Mouse (Mus musculus) intestine, embryonic 14.5 days (tissue): Measurements from ENCODE around the gene Olfr1136. TPM values are rescaled to one million over a fixed set of nuclear protein-coding genes. Genes with fewer than 3 reads are reported as not detected.

ENCODE experiments used
- ATAC-seq: fragments of 200-750 bp; cut with Nextera tagmentation; replicated peaks from 2 replicates; pipeline ENCODE4 v1.8.0; 2017; ENCODE audit warnings: low read depth, moderate number of reproducible peaks, moderate TSS enrichment, moderate library complexity; ENCODE audit not compliant: low FRiP score, low TSS enrichment
- DNase-seq: peaks from one replicate; pipeline ENCODE4 v3.0.0-alpha.2; 2018; ENCODE audit warnings: low spot score
- H3K27ac ChIP-seq: fragments of 300-500 bp; sonication (generic); 2 replicates; pipeline ENCODE4 v1.5.1; 2014; ENCODE audit warnings: low read depth, mild to moderate bottlenecking, control low read depth
- H3K27me3 ChIP-seq: fragments of 300-500 bp; sonication (generic); replicated peaks from 2 replicates; pipeline ENCODE4 v1.6.1; 2014; ENCODE audit warnings: low read length, control low read depth; ENCODE audit not compliant: control insufficient read depth, insufficient read depth
- H3K36me3 ChIP-seq: fragments of 300-500 bp; sonication (generic); 2 replicates; pipeline ENCODE4 v1.6.1; 2014; ENCODE audit warnings: low read length, control low read depth; ENCODE audit not compliant: control insufficient read depth, insufficient read depth
- H3K4me1 ChIP-seq: fragments of 300-500 bp; sonication (generic); replicated peaks from 2 replicates; pipeline ENCODE4 v1.6.1; 2014; ENCODE audit warnings: low read length, control low read depth, mixed read lengths; ENCODE audit not compliant: control insufficient read depth, insufficient read depth
- H3K4me2 ChIP-seq: fragments of 300-500 bp; sonication (generic); 2 replicates; pipeline ENCODE4 v1.6.1; 2014; ENCODE audit warnings: low read length
- H3K4me3 ChIP-seq: fragments of 300-500 bp; sonication (generic); 2 replicates; pipeline ENCODE4 v1.5.1; 2014; ENCODE audit warnings: low read depth, low read length, control low read depth, mixed read lengths
- H3K9ac ChIP-seq: fragments of 300-500 bp; sonication (generic); 2 replicates; pipeline ENCODE4 v1.6.1; 2014; ENCODE audit warnings: mild to moderate bottlenecking, low read length
- H3K9me3 ChIP-seq: fragments of 300-500 bp; sonication (generic); 2 replicates; pipeline ENCODE4 v1.6.1; 2016; ENCODE audit warnings: low read length, control low read depth; ENCODE audit not compliant: control insufficient read depth
- WGBS: fragments of 180-500 bp; shearing (Covaris S2); extraction: QIAGEN DNeasy Blood & Tissue Kit; methylation state at CpG from one replicate; pipeline ENCODE4 v1.1.7; 2014; 5-methylcytosine and 5-hydroxymethylcytosine counted together
- polyA plus RNA-seq: library from polyadenylated mRNA; unstranded; fragments of >200 nt; fragmentation: Nextera tagmentation; extraction: Ambion mirVana; gene quantifications from 2 replicates; pipeline ENCODE4 v1.2.1, GENCODE M21; 2014

Gene Olfr1136
- polyA plus RNA-seq: not detected in 2 replicates

GRCm38 (mm10) chr2:87693847-87694246, at the start of gene Olfr1136:
TSS of gene Olfr1136 (minus strand) at chr2:87693947.
- no peaks in the 10 kb centered on the region for H3K4me1 ChIP-seq
- no peaks in the 10 kb centered on the region for H3K27me3 ChIP-seq
- H3K4me2 ChIP-seq: no peak within 1 kb of the TSS
- no peak for DNase-seq
- ATAC-seq: no peak
- H3K9ac ChIP-seq: no peak within 1 kb of the TSS
- H3K36me3 ChIP-seq: no peaks in the 10 kb centered on the region
- no peak within 1 kb of the TSS for H3K27ac ChIP-seq
- no peak within 1 kb of the TSS for H3K4me3 ChIP-seq
- H3K9me3 ChIP-seq: no peaks in the 10 kb centered on the region

DNA sequence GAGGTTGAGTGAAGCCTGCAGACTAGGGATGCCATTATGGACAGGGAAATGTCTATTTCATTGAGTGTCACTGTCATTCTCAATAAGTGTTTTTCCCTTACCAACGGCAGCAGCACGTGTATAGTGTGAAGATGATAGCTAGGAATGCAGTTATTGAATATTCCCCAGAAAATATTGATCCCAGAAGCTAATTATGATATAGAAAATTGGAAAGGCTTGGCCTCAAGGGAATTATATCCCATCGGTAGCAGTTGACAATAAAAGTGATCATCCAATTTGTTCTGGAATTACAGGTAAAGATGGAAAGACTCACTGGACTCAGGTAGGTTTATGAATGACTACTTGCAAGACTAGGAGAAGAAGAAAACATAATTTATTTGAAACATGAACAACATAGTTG, 49.7 kb upstream of the Olfr1136 start, which contains the start of gene Olfr1140:
Gene Olfr1140 (plus strand): TSS at position 301 of the 400 bp plus-strand sequence.
- 77% methylated on average over 3 of the region's 3 CpGs for WGBS
- no peak within 1 kb of the TSS for H3K27ac ChIP-seq
- no peak within 1 kb of the TSS for H3K9ac ChIP-seq
- DNase-seq (no peak), ATAC-seq (no peak)
- no peaks in the 10 kb centered on the region for H3K36me3 ChIP-seq
- no peaks in the 10 kb centered on the region for H3K4me1 ChIP-seq
- no peak within 1 kb of the TSS for H3K4me2 ChIP-seq
- no peaks in the 10 kb centered on the region for H3K27me3 ChIP-seq
- no peak within 1 kb of the TSS for H3K4me3 ChIP-seq
- no peaks in the 10 kb centered on the region for H3K9me3 ChIP-seq

- H3K4me3 ChIP-seq: no peak within 1 kb of the TSS
- H3K4me2 ChIP-seq: no peak within 1 kb of the TSS
- H3K27me3 ChIP-seq: no peaks in the 10 kb centered on the region
- H3K4me1 ChIP-seq: no peaks in the 10 kb centered on the region
- WGBS: 87% methylated on average over 1 of the region's 1 CpGs
- H3K9ac ChIP-seq: no peak within 1 kb of the TSS
- no peak within 1 kb of the TSS for H3K27ac ChIP-seq
- DNase-seq: no peak
- H3K36me3 ChIP-seq: no peaks in the 10 kb centered on the region
- ATAC-seq: no peak
- H3K9me3 ChIP-seq: no peaks in the 10 kb centered on the region
Measured at GRCm38 (mm10) chr2:87739878-87740277, 46.1 kb upstream of the Olfr1136 start, which contains the start of gene Olfr1138. TSS of gene Olfr1138 (minus strand) at chr2:87739978.

DNA sequence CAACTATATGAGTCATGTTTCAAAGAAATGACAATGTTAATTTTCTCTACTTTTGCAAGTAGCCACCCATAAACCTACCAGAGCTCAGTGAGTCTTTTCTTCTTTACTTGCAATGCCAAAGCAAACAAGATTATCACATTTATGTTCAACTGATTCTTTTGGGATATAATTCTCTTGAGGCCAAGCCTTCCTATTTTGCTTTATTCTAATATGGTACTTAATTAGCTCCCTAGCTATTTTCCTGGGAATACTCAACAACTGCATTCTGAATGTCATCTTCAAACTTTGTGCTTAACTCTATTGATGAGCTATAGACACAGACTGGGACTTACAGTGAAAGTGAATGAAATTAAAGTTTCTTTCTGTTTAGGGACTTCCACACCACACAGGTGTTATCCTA, 19.3 kb upstream of the Olfr1136 start, which contains the start of gene Olfr1137:
Gene Olfr1137 (minus strand): TSS at position 101 of the 400 bp plus-strand sequence.
- Histone ChIP-seq H3K4me2 (no peak within 1 kb of the TSS), H3K27me3 (no peaks in the 10 kb centered on the region), H3K27ac (no peak within 1 kb of the TSS), H3K4me1 (no peaks in the 10 kb centered on the region), H3K9me3 (no peaks in the 10 kb centered on the region), H3K4me3 (no peak within 1 kb of the TSS), H3K36me3 (no peaks in the 10 kb centered on the region), H3K9ac (no peak within 1 kb of the TSS)
- ATAC-seq (no peak), DNase-seq (no peak)

DNA sequence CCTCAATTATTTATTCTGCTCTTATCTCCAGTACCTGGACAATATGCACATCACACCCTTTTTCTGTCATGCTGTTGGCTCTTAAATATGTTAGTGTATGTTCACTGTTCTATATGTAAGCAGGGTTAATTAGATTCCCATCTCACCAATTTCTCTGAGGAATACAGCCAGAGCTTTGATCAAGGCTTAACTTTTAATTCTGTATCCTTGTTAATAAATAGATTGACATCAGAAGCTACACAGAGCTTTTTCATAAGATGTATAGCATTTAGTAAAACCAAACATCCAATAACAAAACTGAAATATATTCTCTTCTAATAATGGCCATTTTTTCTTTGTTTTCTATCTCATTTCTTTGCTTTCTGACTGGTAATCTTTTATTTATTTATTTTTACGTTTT, 20.2 kb downstream of the Olfr1136 start, which contains the start of gene Olfr1135:
Gene Olfr1135 (minus strand): TSS at position 101 of the 400 bp plus-strand sequence.
- Histone ChIP-seq H3K4me1 (no peaks in the 10 kb centered on the region), H3K4me2 (no peak within 1 kb of the TSS), H3K27ac (no peak within 1 kb of the TSS), H3K36me3 (no peaks in the 10 kb centered on the region), H3K27me3 (no peaks in the 10 kb centered on the region), H3K4me3 (no peak within 1 kb of the TSS), H3K9me3 (no peaks in the 10 kb centered on the region), H3K9ac (no peak within 1 kb of the TSS)
- 16% methylated on average over 1 of the region's 1 CpGs for WGBS
- ATAC-seq: no peak
- DNase-seq: no peak

DNA sequence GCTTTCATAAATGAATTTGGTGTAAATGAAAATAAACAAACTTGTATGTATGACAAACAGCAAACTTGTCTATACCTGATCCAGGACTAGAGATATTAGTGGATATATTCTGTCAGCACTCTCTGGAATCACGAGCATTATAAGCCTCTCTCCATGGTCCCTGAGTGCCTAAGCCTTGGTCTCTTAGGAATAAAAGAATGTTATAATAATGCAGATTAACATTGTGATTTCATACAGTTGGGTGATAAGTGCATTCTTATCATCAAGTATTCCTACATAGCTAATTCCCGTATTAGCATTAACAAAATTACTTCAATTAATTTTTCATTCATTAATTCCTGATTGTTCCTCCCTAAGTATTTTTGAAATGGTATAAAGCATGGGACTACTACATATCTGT, 35.4 kb downstream of the Olfr1136 start, which contains the start of gene Olfr1134:
Gene Olfr1134 (minus strand): TSS at position 101 of the 400 bp plus-strand sequence.
- WGBS: 89% methylated on average over 2 of the region's 2 CpGs
- ATAC-seq (no peak), DNase-seq (no peak)
- H3K36me3 ChIP-seq: no peaks in the 10 kb centered on the region
- no peaks in the 10 kb centered on the region for H3K27me3 ChIP-seq
- H3K9me3 ChIP-seq: no peaks in the 10 kb centered on the region
- no peaks in the 10 kb centered on the region for H3K4me1 ChIP-seq
- H3K27ac ChIP-seq: no peak within 1 kb of the TSS
- no peak within 1 kb of the TSS for H3K4me2 ChIP-seq
- no peak within 1 kb of the TSS for H3K4me3 ChIP-seq
- no peak within 1 kb of the TSS for H3K9ac ChIP-seq

DNA sequence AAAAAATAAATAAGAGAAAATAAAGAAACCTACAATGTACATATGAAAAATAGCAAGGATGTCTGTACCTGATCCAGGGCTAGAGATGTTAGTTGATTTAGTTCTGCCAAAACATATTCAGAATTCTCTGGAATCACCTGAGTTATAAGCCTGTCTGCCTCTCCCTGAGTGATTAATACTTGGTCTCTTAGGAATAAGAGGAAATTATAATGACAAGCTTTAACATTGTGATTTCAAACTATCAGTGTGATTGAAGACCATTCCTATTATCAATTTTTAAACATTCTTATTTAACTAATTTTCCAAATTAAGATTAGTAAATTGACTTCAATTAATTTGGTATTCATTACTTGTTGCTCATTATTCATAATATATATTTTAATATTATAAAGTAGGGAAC, 46.5 kb downstream of the Olfr1136 start, which contains the start of gene Olfr1133:
Gene Olfr1133 (minus strand): TSS at position 101 of the 400 bp plus-strand sequence.
- H3K27ac ChIP-seq: no peak within 1 kb of the TSS
- no peak within 1 kb of the TSS for H3K4me3 ChIP-seq
- no peak within 1 kb of the TSS for H3K9ac ChIP-seq
- DNase-seq (no peak), ATAC-seq (no peak)
- H3K36me3 ChIP-seq: no peaks in the 10 kb centered on the region
- no peak within 1 kb of the TSS for H3K4me2 ChIP-seq
- no peaks in the 10 kb centered on the region for H3K27me3 ChIP-seq
- no peaks in the 10 kb centered on the region for H3K4me1 ChIP-seq
- H3K9me3 ChIP-seq: no peaks in the 10 kb centered on the region

Other genes with a start within 250 kb of the Olfr1136 start
- gene Olfr1126, start 240.0 kb downstream of the Olfr1136 start, polyA plus RNA-seq: not detected in 2 replicates
- gene Pramel7, start 196.9 kb downstream of the Olfr1136 start, polyA plus RNA-seq: not detected in 2 replicates
- not detected in 2 replicates for gene Pramel6, start 187.4 kb downstream of the Olfr1136 start, polyA plus RNA-seq
- gene Olfr153, start 162.2 kb downstream of the Olfr1136 start, polyA plus RNA-seq: not detected in 2 replicates
- gene Olfr1128, start 148.4 kb downstream of the Olfr1136 start, polyA plus RNA-seq: not detected in 2 replicates
- gene Olfr1129, start 120.0 kb downstream of the Olfr1136 start, polyA plus RNA-seq: not detected in 2 replicates
- gene Olfr1130, start 87.7 kb downstream of the Olfr1136 start, polyA plus RNA-seq: not detected in 2 replicates
- gene Olfr1131, start 66.8 kb downstream of the Olfr1136 start, polyA plus RNA-seq: not detected in 2 replicates
- not detected in 2 replicates for gene Olfr1132, start 56.4 kb downstream of the Olfr1136 start, polyA plus RNA-seq
- not detected in 2 replicates for gene Olfr1133, start 46.6 kb downstream of the Olfr1136 start, polyA plus RNA-seq
- not detected in 2 replicates for gene Olfr1134, start 35.5 kb downstream of the Olfr1136 start, polyA plus RNA-seq
- not detected in 2 replicates for gene Olfr1135, start 20.3 kb downstream of the Olfr1136 start, polyA plus RNA-seq
- gene Olfr1137, start 19.2 kb upstream of the Olfr1136 start, polyA plus RNA-seq: not detected in 2 replicates
- gene Olfr1138, start 46.0 kb upstream of the Olfr1136 start, polyA plus RNA-seq: not detected in 2 replicates
- not detected in 2 replicates for gene Olfr1140, start 49.8 kb upstream of the Olfr1136 start, polyA plus RNA-seq
- not detected in 2 replicates for gene Olfr1141, start 60.0 kb upstream of the Olfr1136 start, polyA plus RNA-seq
- not detected in 2 replicates for gene Olfr152, start 85.5 kb upstream of the Olfr1136 start, polyA plus RNA-seq
- not detected in 2 replicates for gene Olfr1143, start 106.6 kb upstream of the Olfr1136 start, polyA plus RNA-seq
- not detected in 2 replicates for gene Olfr1145, start 115.9 kb upstream of the Olfr1136 start, polyA plus RNA-seq
- gene Olfr1148, start 136.6 kb upstream of the Olfr1136 start, polyA plus RNA-seq: not detected in 2 replicates
- not detected in 2 replicates for gene Olfr1150-ps1, start 150.0 kb upstream of the Olfr1136 start, polyA plus RNA-seq
- not detected in 2 replicates for gene Olfr1151, start 161.9 kb upstream of the Olfr1136 start, polyA plus RNA-seq
- gene Olfr1152, start 172.5 kb upstream of the Olfr1136 start, polyA plus RNA-seq: not detected in 2 replicates
- gene Olfr1153, start 201.0 kb upstream of the Olfr1136 start, polyA plus RNA-seq: not detected in 2 replicates
- not detected in 2 replicates for gene Olfr1154, start 211.2 kb upstream of the Olfr1136 start, polyA plus RNA-seq